ENCODE assay signal across 24 mouse cellular contexts in the genomic region with DNA sequence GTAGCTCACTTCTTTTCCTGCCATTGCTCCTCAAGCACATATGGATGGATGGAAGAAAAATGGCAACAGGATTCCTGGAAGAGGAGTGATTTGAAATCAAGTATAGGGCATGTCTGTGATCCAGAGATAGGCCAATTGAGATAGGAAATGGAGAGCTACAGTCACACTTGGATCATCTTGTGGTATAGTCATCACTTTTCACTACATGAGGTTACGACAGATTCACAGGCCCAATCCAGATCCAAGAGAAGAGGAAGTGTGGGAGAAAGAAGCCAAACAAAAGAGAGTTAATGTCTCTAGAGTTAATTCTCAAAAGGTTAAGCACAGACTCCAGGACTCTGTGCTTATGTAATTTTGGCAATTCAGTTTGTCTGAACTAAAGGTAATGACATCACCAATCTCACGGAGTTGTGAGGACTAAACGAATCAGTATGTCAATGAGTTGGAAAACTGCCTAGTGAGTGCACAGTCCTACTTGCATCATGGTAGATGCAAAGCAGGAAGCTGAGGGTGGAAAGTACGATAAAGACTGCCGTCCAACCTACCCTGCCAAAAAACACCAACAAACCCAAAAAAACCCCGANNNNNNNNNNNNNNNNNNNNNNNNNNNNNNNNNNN. TPM values are rescaled to one million over a fixed set of nuclear protein-coding genes. Genes with fewer than 3 reads are reported as not detected.
DNase-seq lines count a peak whose midpoint lies in the region; ATAC-seq and TF ChIP-seq lines count a peak whose summit lies in the region.
"Had no signal": no experiment of that assay in that cellular context is flagged by ENCODE, and none has a peak within 500 bp of the region (broad histone marks: within the 10 kb centered on the region; RNA-seq: fewer than 3 reads in every experiment).

No protein-coding gene starts in this region.

- TF ChIP-seq EP300 in CH12.LX (IDR thresholded peaks at IDR 0.05; ENCODE audit: low read length) = peak; percentile 71

- H3K27ac ChIP-seq in CH12.LX (ENCODE audit: insufficient read depth, low read depth) = peak overlapping the region; percentile 99
- peak overlapping the region; percentile 26; the same call in 1 of the 2 replicates for H3K27ac ChIP-seq in embryonic fibroblast, embryonic 13.5 days (ENCODE audit: insufficient read depth, low read length)
- H3K27ac ChIP-seq: forebrain, embryonic 13.5 days; hindbrain, embryonic 12.5 days had no signal

- peaks cover 36 to 47% of the 10 kb centered on the region in 2 experiments for H3K4me1 ChIP-seq in CH12.LX (ENCODE audit: control insufficient read depth in 1 of 2, insufficient read depth in 2 of 2)
- H3K4me1 ChIP-seq in embryonic fibroblast, embryonic 13.5 days (ENCODE audit: control insufficient read depth, insufficient read depth, low read length) = no peaks in the 10 kb centered on the region
- H3K4me1 ChIP-seq: forebrain, embryonic 13.5 days; hindbrain, embryonic 12.5 days had no signal

- 0 out of 2 replicates have a peak, but pooled peaks have one; percentile 21 for TF ChIP-seq POLR2A in CH12.LX (IDR thresholded peaks at IDR 0.05; ENCODE audit: low read depth, low read length)
- no peak for TF ChIP-seq POLR2A in embryonic fibroblast, embryonic 13.5 days (IDR thresholded peaks at IDR 0.05; ENCODE audit: low read depth, low read length)

- in situ Hi-C loops in CH12.LX (cut with MboI; ENCODE audit: low pct_ligation_motif_present, low pct_unique_long_range_greater_than_20kb, low sequenced_read_pairs) = no loop called here

- H3K4me3 ChIP-seq in CH12.LX (replicated peaks in 1 of 3; ENCODE audit: low read depth in 2 of 3, low read length in 2 of 3, poor library complexity in 1 of 3) = no peak overlapping the region
- H3K4me3 ChIP-seq in embryonic fibroblast, embryonic 13.5 days (ENCODE audit: insufficient read depth, low read length) = no peak overlapping the region
- H3K4me3 ChIP-seq: erythroblast, embryonic 14.5 days; forebrain, embryonic 13.5 days; hindbrain, embryonic 12.5 days had no signal

- no peaks in the 10 kb centered on the region for H3K27me3 ChIP-seq in CH12.LX (replicated peaks)
- H3K27me3 ChIP-seq: forebrain, embryonic 13.5 days; hindbrain, embryonic 12.5 days had no signal

- dilution Hi-C loops in CH12.LX (cut with MboI; ENCODE audit: extremely low pct_ligation_motif_present, extremely low pct_unique_long_range_greater_than_20kb, low sequenced_read_pairs) = no loop called here

- peak overlapping the region; percentile 62; the same call in 1 of the 2 replicates for H3K4me2 ChIP-seq in CH12.LX (ENCODE audit: insufficient read depth, low read depth, poor library complexity, severe bottlenecking)
- H3K4me2 ChIP-seq: forebrain, embryonic 13.5 days; hindbrain, embryonic 12.5 days had no signal

- H3K79me2 ChIP-seq in CH12.LX (replicated peaks; ENCODE audit: control insufficient read depth, extremely low read depth, insufficient read depth, poor library complexity, severe bottlenecking) = no peaks in the 10 kb centered on the region

- peak overlapping the region; percentile 74 for H3K9ac ChIP-seq in CH12.LX (ENCODE audit: insufficient read depth, low read depth)
- H3K9ac ChIP-seq: forebrain, embryonic 13.5 days; hindbrain, embryonic 12.5 days had no signal

- peak; percentile 62 for DNase-seq in CD4-positive helper T cell, adult 2 months (ENCODE audit: low read depth, low spot score)
- peak; percentile 79 for DNase-seq in CH12.LX (ENCODE audit: extremely low read depth)
- no peak for DNase-seq in cerebellum, adult 9-10 months
- DNase-seq in B cell, adult 2 months = no peak
- no peak for DNase-seq in cerebellum, postnatal 36 days
- DNase-seq: adrenal gland, adult 2 months; cerebellum, adult 11 months; cerebellum, postnatal 14 days; gastrocnemius, postnatal 25 days; kidney, adult 9 months; kidney, postnatal 36 days; layer of hippocampus, postnatal 36 days; lung, adult 18-20 months; lung, postnatal 14 days; right cerebral cortex, postnatal 25 days had no signal

- no peaks in the 10 kb centered on the region for H3K36me3 ChIP-seq in CH12.LX (replicated peaks in 1 of 2; ENCODE audit: control insufficient read depth in 1 of 2, insufficient read depth in 1 of 2, low read length in 1 of 2)
- H3K36me3 ChIP-seq: hindbrain, embryonic 12.5 days had no signal

- TF ChIP-seq RAD21 in CH12.LX (IDR thresholded peaks at IDR 0.05; ENCODE audit: low read depth, low read length) = no peak

- no peak for TF ChIP-seq CTCF in CH12.LX (conservative IDR thresholded peaks at IDR 0.05 in 1 of 2, IDR thresholded peaks at IDR 0.05 in 1 of 2; ENCODE audit: low read depth in 2 of 2, low read length in 2 of 2)
- TF ChIP-seq CTCF in embryonic fibroblast, embryonic 13.5 days (IDR thresholded peaks at IDR 0.05; ENCODE audit: borderline replicate concordance, insufficient read depth, low read length) = no peak

- peak; percentile 89 for ATAC-seq in monocyte, adult 5-6 weeks (replicated peaks; ENCODE audit: insufficient number of reproducible peaks, low FRiP score, low TSS enrichment, poor library complexity, severe bottlenecking)
- ATAC-seq: forebrain, embryonic 13.5 days; midbrain, embryonic 16.5 days had no signal

- H3K9me3 ChIP-seq in CH12.LX (replicated peaks; ENCODE audit: low read length) = no peaks in the 10 kb centered on the region
- H3K9me3 ChIP-seq: forebrain, embryonic 13.5 days; hindbrain, embryonic 12.5 days had no signal

TF ChIP-seq in CH12.LX, 34 proteins besides CTCF, POLR2A, EP300 and RAD21 (continues in another document):
- TF ChIP-seq USF1 (IDR thresholded peaks at IDR 0.05; ENCODE audit: low read depth, low read length) = no peak
- peak; percentile 56 for TF ChIP-seq GABPA (IDR thresholded peaks at IDR 0.05; ENCODE audit: insufficient replicate concordance, low read depth, low read length)
- 0 out of 2 replicates have a peak, but pooled peaks have one; percentile 16 for TF ChIP-seq CHD2 (IDR thresholded peaks at IDR 0.05; ENCODE audit: low read length)
- peak; percentile 71; the same call in 1 of the 2 replicates for TF ChIP-seq MEF2A (IDR thresholded peaks at IDR 0.05; ENCODE audit: borderline replicate concordance, low read depth, low read length)
- TF ChIP-seq NELFE (IDR thresholded peaks at IDR 0.05; ENCODE audit: low read depth, low read length) = peak; percentile 37; the same call in 1 of the 2 replicates
- no peak for TF ChIP-seq CHD1 (IDR thresholded peaks at IDR 0.05; ENCODE audit: low read depth, low read length)
- TF ChIP-seq MXI1 (IDR thresholded peaks at IDR 0.05; ENCODE audit: low read depth, low read length) = no peak
- TF ChIP-seq UBTF (IDR thresholded peaks at IDR 0.05; ENCODE audit: low read depth, low read length) = no peak
- no peak; the same call in 1 of the 2 replicates for TF ChIP-seq SIN3A (IDR thresholded peaks at IDR 0.05; ENCODE audit: low read length)
- peak; percentile 61 for TF ChIP-seq ELF1 (IDR thresholded peaks at IDR 0.05; ENCODE audit: low read depth, low read length)
- TF ChIP-seq RCOR1 (conservative IDR thresholded peaks at IDR 0.05; ENCODE audit: low read depth, low read length) = no peak
- TF ChIP-seq JUN (IDR thresholded peaks at IDR 0.05; ENCODE audit: insufficient read depth, low read depth, low read length) = peak; percentile 64
- TF ChIP-seq MAZ (IDR thresholded peaks at IDR 0.05; ENCODE audit: low read depth, low read length) = 0 out of 2 replicates have a peak, but pooled peaks have one; percentile 34
- 0 out of 2 replicates have a peak, but pooled peaks have one; percentile 40 for TF ChIP-seq MYC (IDR thresholded peaks at IDR 0.05; ENCODE audit: low read depth, low read length)
- peak; percentile 80 for TF ChIP-seq JUND (conservative IDR thresholded peaks at IDR 0.05; ENCODE audit: low read depth, low read length)
- no peak for TF ChIP-seq ZC3H11A (IDR thresholded peaks at IDR 0.05; ENCODE audit: low read depth, low read length)
- TF ChIP-seq SMC3 (IDR thresholded peaks at IDR 0.05; ENCODE audit: low read depth, low read length) = no peak
- TF ChIP-seq ZMIZ1 (IDR thresholded peaks at IDR 0.05; ENCODE audit: low read depth, low read length) = no peak
- no peak for TF ChIP-seq PAX5 (IDR thresholded peaks at IDR 0.05; ENCODE audit: low read length)
- peak; percentile 75 for TF ChIP-seq ETS1 (conservative IDR thresholded peaks at IDR 0.05; ENCODE audit: low read depth, low read length)
- peak; percentile 58; the same call in 1 of the 2 replicates for TF ChIP-seq TBP (conservative IDR thresholded peaks at IDR 0.05; ENCODE audit: low read depth, low read length)
- TF ChIP-seq KAT2A (IDR thresholded peaks at IDR 0.05; ENCODE audit: insufficient replicate concordance, low read length) = no peak
- TF ChIP-seq BHLHE40 (IDR thresholded peaks at IDR 0.05; ENCODE audit: low read depth, low read length) = peak; percentile 33; the same call in 1 of the 2 replicates
- TF ChIP-seq E2F4 (IDR thresholded peaks at IDR 0.05; ENCODE audit: insufficient replicate concordance, low read depth, low read length) = no peak
- TF ChIP-seq IRF4 (IDR thresholded peaks at IDR 0.05; ENCODE audit: low read depth, low read length) = 0 out of 2 replicates have a peak, but pooled peaks have one; percentile 44
- no peak for TF ChIP-seq USF2 (conservative IDR thresholded peaks at IDR 0.05; ENCODE audit: low read depth, low read length)
- TF ChIP-seq ZNF384 (IDR thresholded peaks at IDR 0.05; ENCODE audit: low read depth, low read length) = peak; percentile 64; the same call in 1 of the 2 replicates
- no peak for TF ChIP-seq MAFK (IDR thresholded peaks at IDR 0.05; ENCODE audit: insufficient replicate concordance, low read length)
- TF ChIP-seq MAX (IDR thresholded peaks at IDR 0.05; ENCODE audit: low read length) = 0 out of 2 replicates have a peak, but pooled peaks have one; percentile 38
- TF ChIP-seq NRF1 (IDR thresholded peaks at IDR 0.05; ENCODE audit: low read depth, low read length) = no peak
- peak; percentile 76 for TF ChIP-seq ZKSCAN1 (IDR thresholded peaks at IDR 0.05; ENCODE audit: borderline replicate concordance, low read depth, low read length)

RNA-seq across cellular contexts. Expression of gene Xcr1, which starts 7.4 kb away (rescaled TPM):
- 0.92 and 1.9 TPM in 2 replicates for total RNA-seq in CH12.LX (2012; rRNA removed)
- 0.53 and 0.62 TPM in 2 replicates for total RNA-seq in CH12.LX (2014; rRNA removed)
- polyA plus RNA-seq in CH12.LX (2012; ENCODE audit: insufficient read length, low read depth) = 0.56 and 0.57 TPM in 2 replicates
- polyA plus RNA-seq in embryonic fibroblast, embryonic 13.5 days (2011; ENCODE audit: insufficient read length, low read depth, missing spikeins) = not detected in 2 replicates
- 0.19 to 0.49 TPM (median 0.21 TPM) in 3 replicates for total RNA-seq in monocyte, adult 5-6 weeks (2017)
- total RNA-seq: gastrocnemius, postnatal 25 days; layer of hippocampus, postnatal 36 days; left cerebral cortex, postnatal 25 days had no signal
- polyA plus RNA-seq: erythroblast, embryonic 14.5 days; limb, embryonic 14.5 days; stomach, embryonic 16.5 days had no signal

RNA-seq across cellular contexts. Expression of gene Fyco1, which starts 17.6 kb away (rescaled TPM):
- total RNA-seq in CH12.LX (2012; rRNA removed) (6.9 and 10.2 TPM in 2 replicates), CH12.LX (2014; rRNA removed) (1.9 and 2.1 TPM in 2 replicates)
- polyA plus RNA-seq in CH12.LX (2012; ENCODE audit: insufficient read length, low read depth) = 5.1 and 6.0 TPM in 2 replicates
- 25.2 and 29.2 TPM in 2 replicates for polyA plus RNA-seq in embryonic fibroblast, embryonic 13.5 days (2011; ENCODE audit: insufficient read length, low read depth, missing spikeins)
- total RNA-seq in monocyte, adult 5-6 weeks (2017) = 23.8 to 40.6 TPM (median 30.4 TPM) in 3 replicates

Comparison
In these comparisons a context has a peak if more than half of its experiments do, and no peak if none do; other contexts are left out.
1. DNase-seq: peak in CD4-positive helper T cell, adult 2 months (single experiment) and CH12.LX (single experiment); none in cerebellum, adult 9-10 months (single experiment), B cell, adult 2 months (0 of 2) and cerebellum, postnatal 36 days (0 of 2).